Mouse (Mus musculus): ENCODE measurements at regions not wholly inside any gene's neighbourhood (a gene's known extent, or its start where the extent isn't known, plus 50 kb on each side); places are given as distances from the start of the nearest gene placed in this dataset.

- TF ChIP-seq CTCF (IDR thresholded peaks at IDR 0.05; ENCODE audit: borderline replicate concordance, control insufficient read depth, extremely low read depth, insufficient read depth, low read length, poor library complexity) (no peak), POLR2A (IDR thresholded peaks at IDR 0.05; ENCODE audit: control insufficient read depth, extremely low read depth, insufficient read depth, low read length, poor library complexity) (no peak)
Measured at GRCm38 (mm10) chr3:35354356-35354755, 399.6 kb upstream of the Atp11b start.
